Mouse (Mus musculus): ENCODE measurements around the gene Rbm15.
"Not testable (repeated sequence)": the region's sequence is repeated elsewhere in the genome, so short reads cannot be mapped to it uniquely, and the experiment has no call there.

Rbm15 gene

DNA sequence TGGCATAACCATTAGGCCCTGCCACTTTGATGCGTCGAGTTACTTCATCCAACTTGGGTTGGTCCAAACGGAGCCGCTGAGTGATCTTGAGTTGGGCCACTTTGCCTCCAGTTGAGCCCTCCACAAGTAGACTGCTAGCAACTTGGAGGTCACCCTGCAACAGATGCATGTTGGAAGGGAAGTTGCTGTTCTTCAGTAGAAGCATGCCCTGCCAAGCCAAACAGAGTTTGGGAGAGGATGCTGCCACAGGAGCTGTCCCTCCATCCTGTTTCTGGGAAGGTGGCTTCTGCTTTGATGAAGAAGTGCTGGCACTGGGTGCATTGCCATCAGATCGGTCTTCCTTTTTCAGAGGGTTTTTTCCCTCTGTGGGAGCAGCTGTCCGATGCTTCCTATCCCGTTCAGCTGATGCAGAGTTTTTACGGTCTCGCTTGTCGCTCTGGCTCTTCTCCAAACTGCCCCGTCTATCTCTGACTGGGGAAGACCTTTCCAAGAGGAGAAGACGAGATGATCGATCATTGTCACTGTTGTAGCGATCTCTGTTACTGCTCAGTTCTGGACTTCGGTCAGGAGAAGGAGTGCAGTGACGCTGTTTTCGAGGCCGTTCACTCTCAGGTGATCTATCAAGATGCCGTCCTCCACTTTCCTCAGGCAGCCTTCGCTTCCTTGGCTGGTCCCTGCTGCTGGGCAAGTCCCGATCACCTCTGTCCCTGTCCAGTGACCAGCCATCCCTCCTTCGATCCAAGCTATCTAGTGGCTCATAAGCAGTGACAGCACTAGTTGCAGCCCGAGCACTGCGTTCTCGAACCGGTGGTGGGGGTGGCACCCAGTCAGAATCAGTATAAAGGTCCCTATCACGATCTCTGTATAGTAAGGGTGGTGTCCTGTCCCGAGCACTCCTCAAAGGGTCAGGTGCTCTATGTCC lies 2.7 kb downstream of the Rbm15 start:
- DNase-seq (ENCODE audit: low spot score), result no peak

DNA sequence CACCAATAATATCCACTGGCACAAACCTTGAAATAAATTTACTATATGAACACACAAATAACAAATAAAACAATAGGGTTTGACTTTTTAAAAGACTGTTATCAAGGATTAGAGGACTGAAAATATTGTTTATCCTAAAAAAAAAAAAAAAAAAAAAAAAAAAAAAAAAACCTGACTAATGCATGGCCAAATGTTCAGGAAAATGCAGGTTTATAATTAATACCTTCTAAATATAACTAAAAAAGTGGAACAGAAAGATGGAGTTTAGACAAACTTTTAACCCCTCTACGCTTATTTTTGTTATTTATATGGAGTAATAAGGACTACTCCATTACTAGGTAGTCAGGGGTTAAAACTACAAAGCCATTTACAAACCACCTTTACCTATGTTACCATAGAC lies 7.0 kb downstream of the Rbm15 start:
- no peak for DNase-seq (ENCODE audit: low spot score)

DNA sequence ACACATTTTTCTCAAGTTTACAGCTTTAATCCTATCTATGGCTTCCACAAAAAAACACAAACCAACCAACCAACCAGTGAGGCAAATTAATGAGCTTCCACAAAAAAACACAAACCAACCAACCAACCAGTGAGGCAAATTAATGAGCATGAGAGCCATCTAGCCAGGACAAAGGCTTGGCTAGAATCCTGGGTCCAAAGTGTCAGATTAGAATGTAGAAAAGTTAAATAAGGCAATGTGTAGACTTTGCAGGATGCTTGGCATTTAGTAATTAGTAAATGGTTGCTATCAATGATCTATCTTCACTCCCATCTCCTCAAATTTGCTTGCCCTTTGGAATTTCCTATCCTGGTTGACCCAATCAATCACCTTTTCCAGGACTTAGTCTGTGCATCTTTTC lies 11.7 kb downstream of the Rbm15 start:
- no peak for DNase-seq (ENCODE audit: low spot score)

DNA sequence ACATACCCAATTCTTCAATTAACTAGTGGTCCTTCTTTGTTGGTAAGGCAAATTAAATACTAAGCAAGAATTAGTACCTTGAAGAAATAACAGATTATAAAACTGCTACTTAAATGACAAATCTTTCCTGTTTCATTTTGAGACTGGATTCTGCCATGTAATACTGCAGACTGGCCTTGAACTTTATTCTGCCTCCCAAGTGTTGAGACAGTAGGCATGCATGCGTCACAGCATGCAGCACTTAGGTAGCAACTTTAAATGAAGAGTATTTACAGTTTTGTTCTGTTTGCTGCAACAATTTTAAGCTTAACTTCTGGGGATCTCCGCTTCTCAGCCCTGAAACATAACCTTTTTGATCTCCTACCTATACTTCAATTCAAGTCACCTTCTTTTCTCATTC lies 12.3 kb downstream of the Rbm15 start:
- DNase-seq (ENCODE audit: low spot score), result no peak

DNA sequence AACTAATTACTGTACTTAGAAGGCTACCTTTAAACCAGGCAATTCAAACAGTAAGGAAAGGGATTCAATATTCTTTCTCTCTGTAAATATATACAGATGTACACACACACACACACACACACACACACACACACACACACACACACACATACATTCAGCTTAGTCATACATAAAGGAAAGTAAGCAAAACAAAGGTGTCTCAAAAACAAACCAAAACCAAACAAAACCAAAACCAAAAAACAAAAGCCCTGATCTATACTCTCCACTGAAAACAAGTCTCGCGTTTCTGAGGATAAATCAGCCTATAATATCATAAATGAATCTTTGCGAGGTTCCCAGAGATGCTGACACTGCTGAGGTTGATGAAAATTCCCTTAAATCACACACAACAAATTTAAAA lies 16.1 kb downstream of the Rbm15 start:
- no peak for DNase-seq (ENCODE audit: low spot score)

DNA sequence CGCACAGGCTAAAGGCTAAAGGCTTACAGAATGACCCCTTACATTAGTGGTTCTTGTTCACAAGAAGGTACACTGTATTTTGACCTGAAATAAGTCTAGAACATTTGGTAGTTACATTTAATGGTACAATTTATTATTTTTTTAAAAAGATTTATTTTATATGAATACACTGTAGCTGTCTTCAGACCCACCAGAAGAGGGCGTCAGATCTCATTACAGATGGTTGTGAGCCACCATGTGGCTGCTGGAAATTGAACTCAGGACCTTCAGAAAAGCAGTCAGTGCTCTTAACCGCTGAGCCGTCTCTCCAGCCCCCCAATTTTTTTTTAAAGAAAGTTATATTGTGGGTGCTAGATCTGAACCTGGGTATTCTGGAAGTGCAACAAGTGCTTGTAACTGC lies 36.6 kb downstream of the Rbm15 start:
- not testable (repeated sequence) for DNase-seq (ENCODE audit: low spot score)

DNA sequence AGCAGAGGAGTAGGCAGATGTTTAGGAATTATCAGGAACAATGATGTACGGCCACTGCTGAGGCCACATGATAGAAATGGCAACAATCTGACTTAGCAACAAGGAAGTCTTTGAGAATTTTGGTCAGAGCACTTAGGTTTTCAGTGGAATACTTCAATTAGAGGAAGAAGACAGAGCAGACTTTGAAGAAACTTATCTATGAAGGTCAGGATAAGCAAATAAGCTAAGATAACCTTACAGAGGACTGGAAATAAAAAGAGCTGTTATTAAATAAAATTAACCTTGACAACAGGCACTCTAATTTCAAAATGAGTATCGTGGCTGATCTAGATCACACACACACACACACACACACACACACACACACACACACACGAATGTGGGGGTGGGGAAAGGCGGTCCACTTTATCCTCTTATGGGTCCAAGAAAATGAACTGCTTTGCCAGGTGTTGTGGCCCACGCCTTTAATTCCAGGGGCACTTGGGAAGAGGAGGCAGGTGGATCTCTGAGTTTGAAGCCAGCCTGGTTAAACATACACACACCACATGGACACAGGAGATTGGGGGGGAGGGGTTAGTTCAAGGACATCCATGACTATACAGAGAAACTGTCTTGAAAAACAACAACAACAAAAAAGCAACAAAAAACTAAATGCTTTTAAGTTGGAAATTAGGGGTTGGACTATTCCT lies 37.7 kb downstream of the Rbm15 start:
- DNase-seq (ENCODE audit: low spot score), result no peak

DNA sequence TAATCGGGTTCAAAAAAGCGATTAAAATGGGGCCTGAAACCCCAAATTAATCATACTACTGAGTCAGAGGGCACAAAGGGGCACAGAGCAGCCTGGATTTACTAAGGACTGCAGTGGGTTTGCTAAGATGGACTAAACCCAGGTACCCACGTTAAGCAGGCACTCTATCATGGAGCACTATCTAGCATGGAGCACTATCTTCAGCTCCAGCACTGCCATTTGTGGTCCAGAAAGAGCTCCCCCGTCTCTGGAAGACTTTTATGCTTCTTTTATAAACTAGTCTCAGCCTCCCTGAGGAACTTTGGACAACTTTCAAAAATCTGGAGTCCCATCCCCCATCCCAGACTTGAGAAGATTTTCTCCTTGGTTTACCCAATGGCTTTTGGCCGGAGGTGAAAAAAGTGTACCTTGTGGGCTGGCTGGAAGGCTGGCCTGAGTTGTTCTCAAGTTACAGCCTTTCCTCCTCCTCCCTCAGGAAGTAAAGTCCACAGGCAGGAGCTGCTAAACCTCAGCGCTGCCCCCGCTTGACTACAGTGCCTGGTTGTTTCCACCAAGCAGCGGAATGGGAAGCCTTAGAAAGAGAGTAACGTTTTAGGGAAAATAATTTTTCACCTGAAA lies 42.6 kb downstream of the Rbm15 start, which contains the start of gene Slc16a4:
Slc16a4 (plus strand) TSS at position 467 of the 618 bp plus-strand sequence.
- DNase-seq (ENCODE audit: low spot score), result peak; percentile 45

DNA sequence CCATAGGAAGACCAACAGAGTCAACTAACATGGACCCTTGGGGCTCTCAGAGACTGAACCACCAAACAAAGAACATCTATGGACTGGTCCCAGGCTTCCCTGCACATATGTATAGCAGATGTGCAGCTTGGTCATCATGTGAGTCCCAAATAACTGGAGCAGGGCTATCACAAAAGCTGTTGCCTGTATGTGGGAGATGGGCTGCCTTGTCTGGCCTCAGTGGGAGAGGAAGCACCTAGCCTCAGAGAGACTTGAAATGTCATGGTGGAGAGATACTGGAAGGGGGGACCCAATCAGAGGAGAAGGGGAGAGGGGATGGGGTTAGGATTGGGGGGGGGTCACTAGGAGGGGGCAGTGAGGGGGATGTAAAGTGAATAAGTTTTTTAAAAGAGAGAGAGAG lies 46.1 kb downstream of the Rbm15 start:
- no peak for DNase-seq (ENCODE audit: low spot score)

DNA sequence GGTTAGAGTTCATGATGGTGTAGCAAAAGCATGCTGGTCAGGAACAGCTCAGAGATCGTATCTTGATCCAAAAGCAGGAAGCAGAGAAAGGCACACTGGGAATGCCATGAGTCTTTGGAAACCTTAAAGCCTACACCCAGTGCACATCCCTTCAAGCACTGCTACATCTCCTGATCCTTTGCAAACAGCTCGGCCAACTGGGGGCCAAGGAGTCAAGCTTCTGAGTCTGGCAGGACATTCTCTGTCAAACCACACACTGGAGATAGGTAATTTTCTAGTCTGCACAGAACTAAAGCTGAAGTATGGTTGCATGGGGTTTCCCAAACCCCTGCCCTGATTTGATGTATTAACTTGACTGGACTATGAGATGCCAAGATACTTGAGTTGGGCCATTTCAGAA lies 47.4 kb downstream of the Rbm15 start:
- DNase-seq (ENCODE audit: low spot score), result no peak

DNA sequence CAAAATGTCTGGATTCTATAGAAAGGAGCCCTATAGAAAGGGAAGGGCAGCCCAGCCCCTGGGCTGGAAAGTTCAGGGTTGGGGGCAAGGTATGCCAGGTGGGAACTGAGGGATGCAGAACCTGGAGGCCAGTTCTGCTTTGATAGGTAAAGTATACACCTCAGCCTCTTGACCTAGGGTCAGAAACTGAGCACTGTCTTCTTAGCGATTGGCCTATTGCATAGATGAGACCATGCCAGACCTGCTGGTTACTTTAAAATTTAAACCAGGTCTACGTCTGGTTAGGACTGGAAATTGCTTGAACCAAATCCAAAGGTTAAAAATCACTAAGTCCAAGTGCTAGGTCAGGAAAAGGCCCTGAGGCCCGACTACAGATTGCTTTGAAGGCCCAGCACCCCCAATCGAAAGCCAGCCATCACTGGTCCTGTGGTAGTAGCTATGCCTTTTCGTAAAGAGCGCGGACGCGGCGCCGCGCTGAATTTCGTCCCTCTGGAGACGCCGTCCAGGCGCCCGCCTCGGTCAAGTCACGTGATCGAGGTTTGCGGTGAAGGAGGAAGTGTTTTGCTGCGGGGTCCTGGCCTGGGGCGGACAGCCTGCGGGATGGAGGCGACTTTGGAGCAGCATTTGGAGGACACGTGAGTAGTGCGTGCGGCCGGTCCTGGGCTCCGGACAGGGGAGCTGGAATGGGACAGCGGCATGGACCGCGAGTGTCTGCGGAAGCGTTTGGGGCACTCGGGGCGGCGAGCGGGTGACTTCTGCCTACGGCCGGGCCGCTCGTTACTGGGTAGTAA lies 54.8 kb downstream of the Rbm15 start, which contains the start of gene Lamtor5:
Lamtor5 (plus strand) TSS at position 380 of the 791 bp plus-strand sequence.
- DNase-seq (ENCODE audit: low spot score), result peak; percentile 74

DNA sequence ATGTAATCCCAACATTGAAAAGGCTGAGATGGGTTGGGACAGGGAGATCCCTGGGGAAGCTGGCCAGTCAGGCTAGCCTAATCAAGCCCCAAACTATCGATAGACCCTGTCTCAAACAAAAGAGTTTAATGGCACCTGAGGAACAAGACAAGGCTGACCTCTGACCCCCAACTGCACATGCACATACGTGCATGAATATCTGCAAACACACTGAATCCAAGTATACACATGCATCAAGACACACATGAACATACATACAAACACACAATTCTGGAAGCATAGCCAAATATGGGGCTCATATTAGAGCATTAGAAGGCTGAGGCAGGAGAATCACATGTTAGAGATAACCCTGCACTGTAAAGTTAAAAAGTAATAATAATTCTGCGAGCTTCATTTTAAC lies 56.8 kb downstream of the Rbm15 start:
- DNase-seq (ENCODE audit: low spot score), result no peak

DNA sequence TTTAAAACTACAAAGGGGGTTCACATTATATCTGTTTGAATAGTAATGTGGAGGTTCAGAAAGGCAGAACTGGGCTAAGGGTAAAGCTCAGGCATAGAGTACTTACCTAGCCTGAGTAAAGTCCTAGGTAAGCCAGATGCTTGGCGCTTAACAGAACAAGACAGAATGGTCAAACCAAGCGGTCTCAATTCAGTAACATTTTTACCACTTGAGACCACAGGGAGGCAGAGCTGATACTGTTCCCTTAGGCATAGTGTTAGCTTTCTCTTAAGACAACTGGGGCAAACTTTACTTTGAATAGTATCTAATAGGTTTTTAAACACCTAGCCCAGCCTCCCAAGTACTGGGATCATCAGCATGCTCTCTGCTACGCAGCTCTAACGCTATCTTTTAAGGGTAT lies 57.5 kb downstream of the Rbm15 start:
- DNase-seq (ENCODE audit: low spot score), result no peak

All from ovary, adult 18-20 months (tissue).